Mouse (Mus musculus) CH12F3 (cell line): ENCODE measurements around the gene Bcas3.

Experiments used
- in situ Hi-C: fragments of 300-500 bp; cut with MboI; formaldehyde crosslinking; loops from 2 replicates; pipeline ENCODE4 v1.14.3; 2020; ENCODE audit warnings: low sequenced_read_pairs

Gene Bcas3

GRCm38 (mm10) chr11:85367823-85368222 lies 14.9 kb downstream of the Bcas3 start:
- in situ Hi-C loops: no loop called here

- in situ Hi-C loops: no loop called here
Measured at GRCm38 (mm10) chr11:85379091-85379490, 26.1 kb downstream of the Bcas3 start.

- in situ Hi-C loops: no loop called here
Measured at GRCm38 (mm10) chr11:85380046-85380445, 27.1 kb downstream of the Bcas3 start.

GRCm38 (mm10) chr11:85382055-85382454 lies 29.1 kb downstream of the Bcas3 start:
- in situ Hi-C loops: no loop called here

GRCm38 (mm10) chr11:85383975-85384821 lies 31.2 kb downstream of the Bcas3 start:
- in situ Hi-C loops: no loop called here

GRCm38 (mm10) chr11:85392179-85392863 lies 39.4 kb downstream of the Bcas3 start:
- in situ Hi-C loops: no loop called here

- in situ Hi-C loops: no loop called here
Measured at GRCm38 (mm10) chr11:85392864-85393220, 39.9 kb downstream of the Bcas3 start.

GRCm38 (mm10) chr11:85393990-85394389 lies 41.0 kb downstream of the Bcas3 start:
- in situ Hi-C loops: no loop called here

- in situ Hi-C loops: no loop called here
Measured at GRCm38 (mm10) chr11:85395361-85395760, 42.4 kb downstream of the Bcas3 start.

- in situ Hi-C loops: no loop called here
Measured at GRCm38 (mm10) chr11:85406531-85406930, 53.6 kb downstream of the Bcas3 start.

- in situ Hi-C loops: no loop called here
Measured at GRCm38 (mm10) chr11:85407700-85408099, 54.7 kb downstream of the Bcas3 start.

GRCm38 (mm10) chr11:85412319-85412718 lies 59.4 kb downstream of the Bcas3 start:
- in situ Hi-C loops: no loop called here

- in situ Hi-C loops: no loop called here
Measured at GRCm38 (mm10) chr11:85414476-85414875, 61.5 kb downstream of the Bcas3 start.

- in situ Hi-C loops: no loop called here
Measured at GRCm38 (mm10) chr11:85427353-85427752, 74.4 kb downstream of the Bcas3 start.

GRCm38 (mm10) chr11:85428227-85428626 lies 75.3 kb downstream of the Bcas3 start:
- in situ Hi-C loops: no loop called here

- in situ Hi-C loops: no loop called here
Measured at GRCm38 (mm10) chr11:85430743-85431448, 77.9 kb downstream of the Bcas3 start.

GRCm38 (mm10) chr11:85447375-85447774 lies 94.4 kb downstream of the Bcas3 start:
- in situ Hi-C loops: no loop called here

- in situ Hi-C loops: no loop called here
Measured at GRCm38 (mm10) chr11:85453598-85454304, 100.8 kb downstream of the Bcas3 start.

- in situ Hi-C loops: no loop called here
Measured at GRCm38 (mm10) chr11:85454305-85454682, 101.3 kb downstream of the Bcas3 start.

GRCm38 (mm10) chr11:85461536-85461935 lies 108.6 kb downstream of the Bcas3 start:
- in situ Hi-C loops: no loop called here

- in situ Hi-C loops: no loop called here
Measured at GRCm38 (mm10) chr11:85469526-85469925, 116.6 kb downstream of the Bcas3 start.
